Mouse (Mus musculus): ENCODE results near the gene Eid2. TPM values are rescaled to one million over a fixed set of nuclear protein-coding genes. Genes with fewer than 3 reads are reported as not detected.
A peak's percentile ranks its signal among the peaks of the same experiment; 100 is the strongest.

The Eid2 gene
- polyA plus RNA-seq, 1 experiment from 2014 or later = 7.2 TPM

GRCm38 (mm10) chr7:28298837-28299625 lies 31.4 kb downstream of the Eid2 start:
- no peak overlapping the region for H3K27ac ChIP-seq
- 0 out of 2 replicates have a peak overlapping the region, but pooled peaks have one; percentile 1 for H3K4me3 ChIP-seq (replicated peaks)
- H3K4me1 ChIP-seq (replicated peaks) = peaks cover 18% of the 10 kb centered on the region
- H3K9ac ChIP-seq = peak overlapping the region; percentile 26; the same call in 1 of the 2 replicates
- 18% methylated on average over 43 of the region's 43 CpGs for WGBS
- peaks cover 53% of the 10 kb centered on the region for H3K27me3 ChIP-seq (replicated peaks)
- H3K9me3 ChIP-seq = no peaks in the 10 kb centered on the region
- H3K4me2 ChIP-seq (replicated peaks) = peak overlapping the region; percentile 45
- no peaks in the 10 kb centered on the region for H3K36me3 ChIP-seq
- no peak; the same call in 1 of the 2 replicates for ATAC-seq

GRCm38 (mm10) chr7:28301616-28302433 lies 34.1 kb downstream of the Eid2 start, which contains the start of gene Dll3:
Gene Dll3 (minus strand): TSS chr7:28302238.
- peak within 1 kb of the TSS; percentile 25 for H3K4me3 ChIP-seq (replicated peaks)
- peaks cover 40% of the 10 kb centered on the region for H3K27me3 ChIP-seq (replicated peaks)
- peaks cover 13% of the 10 kb centered on the region for H3K4me1 ChIP-seq (replicated peaks)
- H3K9ac ChIP-seq = peak within 1 kb of the TSS; percentile 26; the same call in 1 of the 2 replicates
- H3K4me2 ChIP-seq (replicated peaks) = peak within 1 kb of the TSS; percentile 59
- H3K27ac ChIP-seq = no peak within 1 kb of the TSS
- H3K36me3 ChIP-seq = peaks cover 17% of the 10 kb centered on the region
- ATAC-seq = peak; percentile 65
- no peaks in the 10 kb centered on the region for H3K9me3 ChIP-seq
- 1% methylated on average over 30 of the region's 30 CpGs for WGBS

GRCm38 (mm10) chr7:28305641-28306040 lies 38.0 kb downstream of the Eid2 start:
- H3K9ac ChIP-seq = no peak overlapping the region
- WGBS = 92% methylated on average over 10 of the region's 10 CpGs
- no peak for ATAC-seq
- H3K27me3 ChIP-seq (replicated peaks) = peaks cover 17% of the 10 kb centered on the region
- no peak overlapping the region for H3K4me3 ChIP-seq (replicated peaks)
- peaks cover 41% of the 10 kb centered on the region for H3K36me3 ChIP-seq
- H3K9me3 ChIP-seq = no peaks in the 10 kb centered on the region
- H3K4me1 ChIP-seq (replicated peaks) = peaks cover 11% of the 10 kb centered on the region
- H3K4me2 ChIP-seq (replicated peaks) = no peak overlapping the region
- no peak overlapping the region for H3K27ac ChIP-seq

- H3K4me3 ChIP-seq (replicated peaks) = no peak overlapping the region
- H3K36me3 ChIP-seq = peaks cover 41% of the 10 kb centered on the region
- peaks cover 12% of the 10 kb centered on the region for H3K27me3 ChIP-seq (replicated peaks)
- no peak for ATAC-seq
- no peak overlapping the region for H3K27ac ChIP-seq
- no peak overlapping the region for H3K4me2 ChIP-seq (replicated peaks)
- WGBS = 96% methylated on average over 8 of the region's 8 CpGs
- peaks cover 13% of the 10 kb centered on the region for H3K4me1 ChIP-seq (replicated peaks)
- H3K9ac ChIP-seq = no peak overlapping the region
- no peaks in the 10 kb centered on the region for H3K9me3 ChIP-seq
Observed at GRCm38 (mm10) chr7:28306216-28306615, 38.5 kb downstream of the Eid2 start.

- ATAC-seq = no peak
- no peak overlapping the region for H3K27ac ChIP-seq
- H3K27me3 ChIP-seq (replicated peaks) = no peaks in the 10 kb centered on the region
- peaks cover 46% of the 10 kb centered on the region for H3K36me3 ChIP-seq
- no peaks in the 10 kb centered on the region for H3K9me3 ChIP-seq
- WGBS = 48% methylated on average over 9 of the region's 9 CpGs
- no peak overlapping the region for H3K4me3 ChIP-seq (replicated peaks)
- H3K9ac ChIP-seq = no peak overlapping the region
- H3K4me2 ChIP-seq (replicated peaks) = no peak overlapping the region
- H3K4me1 ChIP-seq (replicated peaks) = peaks cover 7% of the 10 kb centered on the region
Observed at GRCm38 (mm10) chr7:28309737-28310136, 42.1 kb downstream of the Eid2 start.

- peak overlapping the region; percentile 83 for H3K9ac ChIP-seq
- peak overlapping the region; percentile 10 for H3K27ac ChIP-seq
- ATAC-seq = peak; percentile 73
- H3K9me3 ChIP-seq = no peaks in the 10 kb centered on the region
- peaks cover 49% of the 10 kb centered on the region for H3K36me3 ChIP-seq
- H3K4me1 ChIP-seq (replicated peaks) = peaks cover 7% of the 10 kb centered on the region
- no peaks in the 10 kb centered on the region for H3K27me3 ChIP-seq (replicated peaks)
- 5% methylated on average over 35 of the region's 35 CpGs for WGBS
- H3K4me2 ChIP-seq (replicated peaks) = peak overlapping the region; percentile 81
- peak overlapping the region; percentile 73 for H3K4me3 ChIP-seq (replicated peaks)
Observed at GRCm38 (mm10) chr7:28311151-28311925, 43.7 kb downstream of the Eid2 start.

- no peaks in the 10 kb centered on the region for H3K27me3 ChIP-seq (replicated peaks)
- H3K27ac ChIP-seq = peak within 1 kb of the TSS; percentile 10
- H3K9me3 ChIP-seq = no peaks in the 10 kb centered on the region
- peak within 1 kb of the TSS; percentile 73 for H3K4me3 ChIP-seq (replicated peaks)
- H3K4me2 ChIP-seq (replicated peaks) = peak within 1 kb of the TSS; percentile 81
- peaks cover 7% of the 10 kb centered on the region for H3K4me1 ChIP-seq (replicated peaks)
- H3K36me3 ChIP-seq = peaks cover 49% of the 10 kb centered on the region
- peak within 1 kb of the TSS; percentile 83 for H3K9ac ChIP-seq
- ATAC-seq = peak; percentile 97
- WGBS = under 1% methylated on average over 45 of the region's 45 CpGs
Observed at GRCm38 (mm10) chr7:28311926-28312543, 44.4 kb downstream of the Eid2 start, which contains the start of gene Timm50. Gene Timm50 (minus strand): TSS chr7:28312072.

GRCm38 (mm10) chr7:28318036-28318435 lies 50.4 kb downstream of the Eid2 start:
- Histone ChIP-seq H3K9me3 (no peaks in the 10 kb centered on the region), H3K4me1 (replicated peaks) (no peaks in the 10 kb centered on the region), H3K27me3 (replicated peaks) (no peaks in the 10 kb centered on the region), H3K9ac (no peak overlapping the region), H3K4me2 (replicated peaks) (no peak overlapping the region), H3K27ac (no peak overlapping the region), H3K4me3 (replicated peaks) (no peak overlapping the region), H3K36me3 (peaks cover 79% of the 10 kb centered on the region)
- 86% methylated on average over 3 of the region's 3 CpGs for WGBS
- no peak for ATAC-seq

- Histone ChIP-seq H3K9ac (no peak overlapping the region), H3K27ac (no peak overlapping the region), H3K27me3 (replicated peaks) (no peaks in the 10 kb centered on the region), H3K9me3 (no peaks in the 10 kb centered on the region), H3K4me3 (replicated peaks) (no peak overlapping the region), H3K4me1 (replicated peaks) (no peaks in the 10 kb centered on the region), H3K4me2 (replicated peaks) (no peak overlapping the region), H3K36me3 (peaks cover 85% of the 10 kb centered on the region)
- WGBS = 95% methylated on average over 17 of the region's 17 CpGs
- ATAC-seq = no peak
Observed at GRCm38 (mm10) chr7:28318714-28319113, 51.0 kb downstream of the Eid2 start.
